24 mouse cellular contexts compared by ENCODE assay signal in genomic region chr6:50552881-50553518, GRCm38 (mm10). TPM values are rescaled to one million over a fixed set of nuclear protein-coding genes. Genes with fewer than 3 reads are reported as not detected.
DNase-seq lines count a peak whose midpoint lies in the region; ATAC-seq and TF ChIP-seq lines count a peak whose summit lies in the region.
"Had no signal": no experiment of that assay in that cellular context is flagged by ENCODE, and none has a peak within 500 bp of the region (broad histone marks: within the 10 kb centered on the region; RNA-seq: fewer than 3 reads in every experiment).

No protein-coding gene starts in this region.

- 66% methylated on average over 5 of the region's 5 CpGs for whole genome bisulfite sequencing in kidney, embryonic 15.5 days
- WGBS in intestine, postnatal 0 days, result 42% methylated on average over 5 of the region's 5 CpGs
- 60% methylated on average over 5 of the region's 5 CpGs for WGBS in liver, embryonic 16.5 days (ENCODE audit: insufficient replicate concordance)
- WGBS in stomach, postnatal 0 days, result 54% methylated on average over 5 of the region's 5 CpGs

- no peak overlapping the region for H3K27ac ChIP-seq in kidney, embryonic 15.5 days
- no peak overlapping the region for H3K27ac ChIP-seq in intestine, postnatal 0 days (ENCODE audit: low read depth, low read length)
- no peak overlapping the region for H3K27ac ChIP-seq in liver, embryonic 16.5 days (ENCODE audit: low read length)
- H3K27ac ChIP-seq in stomach, postnatal 0 days (replicated peaks), result no peak overlapping the region
- H3K27ac ChIP-seq: embryonic facial prominence, embryonic 12.5 days; gastrocnemius, adult 2 months; heart, embryonic 15.5 days; limb, embryonic 13.5 days; neural tube, embryonic 12.5 days had no signal

- no peaks in the 10 kb centered on the region for H3K9me3 ChIP-seq in kidney, embryonic 15.5 days (replicated peaks)
- H3K9me3 ChIP-seq in intestine, postnatal 0 days (ENCODE audit: control insufficient read depth), result no peaks in the 10 kb centered on the region
- no peaks in the 10 kb centered on the region for H3K9me3 ChIP-seq in liver, embryonic 16.5 days (replicated peaks; ENCODE audit: control insufficient read depth, low read length)
- H3K9me3 ChIP-seq in stomach, postnatal 0 days (ENCODE audit: control insufficient read depth, low read length), result no peaks in the 10 kb centered on the region
- H3K9me3 ChIP-seq: embryonic facial prominence, embryonic 12.5 days; heart, embryonic 15.5 days; limb, embryonic 13.5 days; neural tube, embryonic 12.5 days had no signal

- H3K36me3 ChIP-seq in kidney, embryonic 15.5 days, result no peaks in the 10 kb centered on the region
- no peaks in the 10 kb centered on the region for H3K36me3 ChIP-seq in intestine, postnatal 0 days (ENCODE audit: control insufficient read depth, insufficient read depth)
- no peaks in the 10 kb centered on the region for H3K36me3 ChIP-seq in liver, embryonic 16.5 days (ENCODE audit: control insufficient read depth, insufficient read depth)
- no peaks in the 10 kb centered on the region for H3K36me3 ChIP-seq in stomach, postnatal 0 days (ENCODE audit: control insufficient read depth, insufficient read depth, low read length)
- H3K36me3 ChIP-seq: embryonic facial prominence, embryonic 12.5 days; heart, embryonic 15.5 days; limb, embryonic 13.5 days; neural tube, embryonic 12.5 days had no signal

- no peaks in the 10 kb centered on the region for H3K4me1 ChIP-seq in kidney, embryonic 15.5 days
- H3K4me1 ChIP-seq in intestine, postnatal 0 days (replicated peaks; ENCODE audit: control insufficient read depth, insufficient read depth, low read length), result no peaks in the 10 kb centered on the region; the same call in 1 of the 2 replicates
- H3K4me1 ChIP-seq in liver, embryonic 16.5 days (ENCODE audit: control insufficient read depth, low read depth, low read length), result no peaks in the 10 kb centered on the region; the same call in 1 of the 2 replicates
- H3K4me1 ChIP-seq in stomach, postnatal 0 days (replicated peaks; ENCODE audit: control insufficient read depth, insufficient read depth), result no peaks in the 10 kb centered on the region; the same call in 1 of the 2 replicates
- H3K4me1 ChIP-seq: embryonic facial prominence, embryonic 12.5 days; heart, embryonic 15.5 days; limb, embryonic 13.5 days; neural tube, embryonic 12.5 days had no signal

- H3K4me2 ChIP-seq in kidney, embryonic 15.5 days, result no peak overlapping the region
- peak overlapping the region; percentile 10; the same call in 1 of the 2 replicates for H3K4me2 ChIP-seq in intestine, postnatal 0 days (replicated peaks; ENCODE audit: low read depth)
- H3K4me2 ChIP-seq in liver, embryonic 16.5 days (ENCODE audit: low read depth, low read length), result peak overlapping the region; percentile 12
- no peak overlapping the region for H3K4me2 ChIP-seq in stomach, postnatal 0 days (replicated peaks; ENCODE audit: low read depth)
- H3K4me2 ChIP-seq: embryonic facial prominence, embryonic 12.5 days; heart, embryonic 15.5 days; limb, embryonic 13.5 days; neural tube, embryonic 12.5 days had no signal

- no peaks in the 10 kb centered on the region for H3K27me3 ChIP-seq in kidney, embryonic 15.5 days
- no peaks in the 10 kb centered on the region for H3K27me3 ChIP-seq in intestine, postnatal 0 days (replicated peaks; ENCODE audit: control insufficient read depth, insufficient read depth, low read length)
- no peaks in the 10 kb centered on the region for H3K27me3 ChIP-seq in liver, embryonic 16.5 days (ENCODE audit: control insufficient read depth, insufficient read depth, low read depth, low read length)
- no peaks in the 10 kb centered on the region for H3K27me3 ChIP-seq in stomach, postnatal 0 days (ENCODE audit: control insufficient read depth, insufficient read depth, low read length)
- H3K27me3 ChIP-seq: embryonic facial prominence, embryonic 12.5 days; heart, embryonic 15.5 days; neural tube, embryonic 12.5 days had no signal

- DNase-seq in kidney, postnatal 36 days, result no peak
- no peak for DNase-seq in stomach, postnatal 0 days (ENCODE audit: low spot score)
- no peak for DNase-seq in MN1 (ENCODE audit: low spot score)
- DNase-seq in adrenal gland, postnatal 36 days, result no peak
- DNase-seq in urinary bladder, postnatal 36 days (ENCODE audit: low spot score in 2 of 2), result no peak
- DNase-seq: cerebellum, adult 18-20 months; cerebellum, postnatal 14 days; gastrocnemius, adult 2 months; heart, postnatal 4 days; kidney, adult 9 months; kidney, postnatal 25 days; layer of hippocampus, postnatal 36 days; lung, postnatal 4 days; midbrain, embryonic 14.5 days; right cerebral cortex, postnatal 25 days; thymus, postnatal 14 days had no signal

- no peak for TF ChIP-seq EP300 in stomach, postnatal 0 days (optimal IDR thresholded peaks at IDR 0.05)

- TF ChIP-seq CTCF in intestine, postnatal 0 days (IDR thresholded peaks at IDR 0.05; ENCODE audit: low read depth), result no peak
- TF ChIP-seq CTCF in stomach, postnatal 0 days (IDR thresholded peaks at IDR 0.05; ENCODE audit: low read depth), result no peak

- no peak overlapping the region for H3K9ac ChIP-seq in kidney, embryonic 15.5 days
- no peak overlapping the region for H3K9ac ChIP-seq in intestine, postnatal 0 days (ENCODE audit: low read depth, low read length)
- H3K9ac ChIP-seq in liver, embryonic 16.5 days (ENCODE audit: low read depth, low read length), result no peak overlapping the region
- H3K9ac ChIP-seq in stomach, postnatal 0 days (ENCODE audit: low read length), result no peak overlapping the region
- H3K9ac ChIP-seq: embryonic facial prominence, embryonic 12.5 days; heart, embryonic 15.5 days; limb, embryonic 13.5 days; neural tube, embryonic 12.5 days had no signal

- no peak overlapping the region for H3K4me3 ChIP-seq in kidney, embryonic 15.5 days (replicated peaks)
- no peak overlapping the region for H3K4me3 ChIP-seq in intestine, postnatal 0 days (ENCODE audit: low read depth, low read length)
- H3K4me3 ChIP-seq in liver, embryonic 16.5 days (ENCODE audit: low read depth, low read length), result no peak overlapping the region
- no peak overlapping the region for H3K4me3 ChIP-seq in stomach, postnatal 0 days (ENCODE audit: low read depth, low read length)
- H3K4me3 ChIP-seq: embryonic facial prominence, embryonic 12.5 days; gastrocnemius, adult 2 months; heart, embryonic 15.5 days; limb, embryonic 13.5 days; neural tube, embryonic 12.5 days had no signal

- ATAC-seq in kidney, embryonic 15.5 days (replicated peaks; ENCODE audit: low FRiP score), result peak; percentile 69; the same call in 1 of the 2 replicates
- ATAC-seq in intestine, postnatal 0 days, result peak; percentile 81
- ATAC-seq in liver, embryonic 16.5 days (ENCODE audit: low read depth), result peak; percentile 91
- peak; percentile 83 for ATAC-seq in stomach, postnatal 0 days (ENCODE audit: low FRiP score, low TSS enrichment)
- ATAC-seq: hindbrain, embryonic 16.5 days had no signal

RNA-seq across cellular contexts. Expression of gene Cycs, which starts 13.3 kb away (rescaled TPM):
- 79.5 and 88.2 TPM in 2 replicates for polyA plus RNA-seq in kidney, embryonic 15.5 days (2015; fragmentation: Nextera tagmentation; extraction: Ambion mirVana)
- 132 and 157 TPM in 2 replicates for polyA plus RNA-seq in intestine, postnatal 0 days (2015; fragmentation: Nextera tagmentation; extraction: Ambion mirVana)
- 29.6 and 34.9 TPM in 2 replicates for polyA plus RNA-seq in liver, embryonic 16.5 days (2015; fragmentation: Nextera tagmentation; extraction: Ambion mirVana)
- polyA plus RNA-seq in stomach, postnatal 0 days (2015; fragmentation: Nextera tagmentation; extraction: Ambion mirVana), result 79.1 and 84.4 TPM in 2 replicates
- 10 to 100 TPM; 49.4 to 55.5 TPM for total RNA-seq in adrenal gland, postnatal 36 days (2021)

RNA-seq across cellular contexts. Expression of gene 4921507P07Rik, which starts 43.4 kb away (rescaled TPM):
- 0.98 and 1.1 TPM in 2 replicates for polyA plus RNA-seq in kidney, embryonic 15.5 days (2015; fragmentation: Nextera tagmentation; extraction: Ambion mirVana)
- polyA plus RNA-seq in intestine, postnatal 0 days (2015; fragmentation: Nextera tagmentation; extraction: Ambion mirVana), result 0.30 TPM in 2 replicates
- polyA plus RNA-seq in liver, embryonic 16.5 days (2015; fragmentation: Nextera tagmentation; extraction: Ambion mirVana), result 0.21 and 0.32 TPM in 2 replicates
- polyA plus RNA-seq in stomach, postnatal 0 days (2015; fragmentation: Nextera tagmentation; extraction: Ambion mirVana), result 0.64 and 0.70 TPM in 2 replicates
- under 1 TPM; 0.33 to 0.36 TPM for total RNA-seq in adrenal gland, postnatal 36 days (2021)

Comparison
In these comparisons a context has a peak if more than half of its experiments do, and no peak if none do; other contexts are left out.
1. H3K4me2 ChIP-seq: peak in intestine, postnatal 0 days (single experiment) and liver, embryonic 16.5 days (single experiment); none in kidney, embryonic 15.5 days (single experiment) and stomach, postnatal 0 days (single experiment).
2. Peak in every context shown above with its lines, with median percentiles within 50 percentile points of each other: ATAC-seq.